Mouse (Mus musculus): ENCODE results near the gene Eral1.
"Not testable (repeated sequence)": the region's sequence is repeated elsewhere in the genome, so short reads cannot be mapped to it uniquely, and the experiment has no call there.

The Eral1 gene

DNA sequence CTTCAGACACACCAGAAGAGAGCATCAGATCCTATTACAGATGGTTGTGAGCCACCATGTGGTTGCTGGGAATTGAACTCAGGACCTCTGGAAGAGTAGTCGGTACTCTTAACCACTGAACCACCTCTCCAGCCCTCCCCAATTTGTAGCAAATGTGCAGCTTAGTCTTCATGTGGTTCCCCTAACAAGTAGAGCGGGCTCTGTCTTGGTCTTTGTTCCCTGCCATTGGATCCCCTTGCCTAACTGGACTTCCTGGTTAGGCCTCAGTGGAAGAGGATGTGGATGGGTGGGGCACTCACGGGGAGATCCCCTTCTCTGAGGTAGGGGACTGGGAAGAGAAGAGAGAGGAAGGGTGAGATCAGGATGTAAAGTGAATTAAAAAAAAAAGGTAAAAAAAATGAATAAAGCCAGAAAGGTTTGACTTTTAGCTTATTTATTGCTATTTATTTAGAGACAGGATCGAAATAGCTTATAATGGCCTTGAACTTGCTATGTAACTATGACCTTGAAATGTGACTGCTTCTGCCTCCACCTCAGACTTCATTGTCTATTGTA, 6.8 kb upstream of the Eral1 start:
- no peak for DNase-seq

DNA sequence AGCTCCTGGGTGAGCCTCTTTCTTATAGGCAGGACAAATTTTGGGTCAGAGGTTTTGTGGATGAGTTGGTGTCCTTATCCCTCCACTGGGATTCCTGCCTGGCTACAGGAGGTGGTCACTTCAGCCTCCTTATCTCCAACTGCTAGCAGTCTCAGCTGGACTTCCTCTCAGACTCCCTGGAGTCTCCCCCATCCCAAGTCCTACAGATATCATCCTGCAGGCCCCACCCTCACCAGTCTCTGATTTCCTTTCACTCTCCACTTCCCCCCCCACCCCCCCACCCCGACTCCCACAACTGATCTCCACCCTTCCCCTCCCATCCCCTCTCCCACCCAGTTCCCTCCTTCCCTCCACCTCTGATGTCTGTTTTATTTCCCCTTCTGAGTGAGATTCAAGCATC, 3.4 kb upstream of the Eral1 start:
- no peak for DNase-seq

DNA sequence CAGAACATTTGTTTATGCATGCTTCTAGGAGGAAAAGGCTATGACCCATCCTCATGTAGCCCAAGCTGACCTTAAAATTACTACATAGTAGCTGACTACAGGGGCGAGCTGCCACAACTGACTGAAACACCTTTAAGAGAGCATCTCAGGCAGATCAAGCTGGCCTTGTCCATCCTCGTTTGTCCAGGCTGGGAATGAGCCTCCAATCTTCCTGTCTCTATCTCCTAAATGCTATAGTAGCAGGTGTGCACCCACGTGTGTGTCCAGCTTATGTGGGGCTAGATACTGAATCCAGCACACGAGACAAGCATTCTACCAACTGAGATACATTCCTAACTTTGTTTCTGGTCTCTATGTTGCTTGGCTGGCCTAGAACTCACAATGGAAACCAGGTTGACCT, 5.5 kb downstream of the Eral1 start:
- no peak for DNase-seq

DNA sequence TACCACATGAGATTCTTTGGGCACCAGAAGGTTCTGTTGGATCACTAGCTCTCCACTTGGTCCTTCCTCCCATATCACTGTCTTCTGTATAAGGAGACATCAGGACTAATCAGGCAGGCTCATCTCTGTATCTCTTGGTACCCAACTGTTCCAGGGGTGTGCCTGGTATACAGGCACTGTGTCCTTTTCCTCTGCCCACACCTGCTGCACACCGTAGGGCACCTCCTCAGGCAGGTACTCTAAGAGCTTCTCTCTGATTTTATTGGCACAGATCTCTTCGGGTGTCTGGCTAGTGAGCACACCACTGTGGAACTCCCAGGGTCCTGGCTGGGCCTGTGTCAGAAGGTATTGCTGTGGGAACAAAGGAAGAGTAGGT, 5.9 kb downstream of the Eral1 start:
- DNase-seq: no peak

DNA sequence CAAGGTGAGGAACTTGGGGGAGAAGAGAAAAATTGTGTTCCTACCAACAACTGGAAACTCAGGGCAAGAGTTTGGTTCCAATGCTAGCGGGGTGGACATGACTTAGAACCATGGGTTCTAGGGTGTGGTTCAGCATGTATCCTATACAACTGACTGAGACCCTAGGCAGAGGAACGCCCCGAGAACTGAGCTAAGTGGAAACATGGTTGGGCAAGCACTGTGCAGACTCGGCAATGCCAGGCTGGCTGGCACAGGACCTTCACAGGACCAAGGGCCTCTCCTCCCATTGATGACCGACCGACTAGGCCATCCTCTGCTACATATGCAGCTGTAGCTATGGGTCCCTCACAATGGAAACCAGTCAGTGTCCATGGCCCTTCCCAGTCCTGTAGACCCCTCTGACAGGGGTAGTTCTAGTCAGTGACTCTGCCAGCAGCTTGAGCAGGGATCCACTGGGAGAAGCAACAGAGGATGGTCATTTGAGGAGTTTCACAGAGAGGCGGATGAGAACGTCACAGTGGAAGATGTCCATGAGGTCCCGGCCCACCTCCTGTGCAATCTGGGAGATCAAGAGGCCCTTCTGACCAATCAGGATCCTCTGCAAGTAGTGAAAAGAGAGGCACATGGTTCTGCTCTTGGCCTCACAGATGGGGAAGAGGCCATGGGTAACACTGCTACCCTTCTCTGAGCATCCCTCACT, 6.5 kb downstream of the Eral1 start:
- no peak for DNase-seq

DNA sequence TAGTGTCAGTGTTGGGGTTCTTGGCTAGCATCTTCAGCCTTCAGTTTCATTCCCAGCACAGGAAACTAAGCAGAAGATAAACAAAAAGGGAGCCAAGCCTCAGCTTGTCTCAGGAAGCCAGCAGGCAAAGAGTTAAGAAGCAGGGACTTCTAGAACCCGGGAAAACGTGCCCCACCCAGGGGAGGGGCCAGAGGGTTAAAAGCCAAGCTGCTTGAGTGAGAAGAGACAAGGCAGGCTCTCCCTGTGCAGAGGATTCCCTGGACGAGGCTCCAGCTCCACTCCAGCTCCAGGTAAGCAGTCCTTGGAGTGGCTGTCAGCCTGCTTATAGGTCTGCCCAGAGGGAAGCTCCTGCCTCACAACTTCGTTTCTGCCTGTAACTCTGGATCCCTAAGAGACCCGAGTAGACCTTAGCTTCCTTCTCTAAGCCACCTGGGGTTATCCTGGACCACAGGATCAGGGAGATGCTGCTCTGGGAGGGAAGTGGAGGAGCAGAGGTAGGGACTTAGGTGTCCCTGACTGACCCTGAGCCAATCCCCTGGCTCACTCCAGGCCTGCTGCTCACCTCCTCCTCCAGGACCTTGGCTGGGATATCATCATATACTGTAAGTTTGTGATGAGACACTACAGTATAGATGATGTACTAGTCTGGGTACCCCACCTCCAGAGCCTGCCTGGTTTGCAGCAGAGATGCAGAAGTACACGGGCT, 7.6 kb downstream of the Eral1 start:
- DNase-seq: no peak

DNA sequence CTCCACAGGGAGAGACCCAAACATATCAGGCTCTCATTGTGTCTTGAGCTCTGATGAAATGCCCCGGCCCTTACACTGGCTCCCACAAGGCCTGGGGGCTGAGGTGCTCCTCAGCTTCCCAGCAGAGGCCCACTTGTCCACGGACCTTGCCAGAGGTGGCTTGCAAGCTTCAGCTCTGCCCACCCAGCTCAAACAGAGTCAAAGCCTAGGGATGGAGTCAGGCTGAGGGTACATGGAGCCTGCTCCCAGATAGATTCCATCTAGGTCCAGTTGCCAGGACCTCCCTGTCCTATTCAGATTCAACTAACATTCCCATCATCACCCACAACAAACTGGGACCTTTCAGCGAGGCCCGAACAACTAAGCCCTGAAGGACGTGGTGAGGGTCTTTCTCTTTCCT, 8.2 kb downstream of the Eral1 start:
- no peak for DNase-seq

DNA sequence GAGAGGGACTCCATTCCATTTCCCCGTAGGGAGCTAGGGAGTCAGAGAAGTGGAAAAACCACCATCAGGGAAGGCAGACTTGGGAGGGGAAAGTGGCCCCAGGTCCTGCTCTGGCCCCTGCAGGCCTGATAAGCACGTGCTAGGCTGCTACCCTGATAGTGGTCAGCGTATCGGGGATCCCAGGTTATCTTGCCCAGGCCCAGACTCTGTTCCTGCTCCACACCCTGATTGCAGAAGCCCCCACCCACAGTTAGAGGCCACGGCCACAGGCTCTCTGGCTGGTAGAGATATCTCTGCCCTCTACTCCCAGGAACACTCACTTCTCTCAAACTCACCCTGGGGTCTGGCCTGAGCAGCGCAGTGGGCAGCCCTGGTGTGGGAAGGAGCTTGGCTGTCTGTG, 10.5 kb downstream of the Eral1 start:
- no peak for DNase-seq

DNA sequence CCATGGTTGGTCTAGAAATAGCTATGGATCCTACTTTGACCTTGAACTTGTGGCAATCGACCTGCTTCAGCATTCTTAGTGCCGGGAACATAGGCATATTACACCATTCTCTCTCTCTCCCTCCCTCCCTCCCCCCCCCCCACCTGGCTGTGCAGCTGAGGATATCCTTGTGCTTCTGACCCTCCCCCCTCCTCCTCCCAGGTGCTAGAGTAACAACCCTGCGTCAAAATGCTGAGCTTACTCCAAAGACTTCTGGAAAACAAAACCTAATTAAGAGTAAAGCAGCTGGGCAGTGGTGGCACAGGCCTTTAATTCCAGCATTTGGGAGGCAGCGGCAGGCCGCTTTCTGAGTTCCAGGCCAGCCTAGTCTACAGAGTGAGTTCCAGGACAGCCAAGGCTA, 11.1 kb downstream of the Eral1 start:
- no peak for DNase-seq

DNA sequence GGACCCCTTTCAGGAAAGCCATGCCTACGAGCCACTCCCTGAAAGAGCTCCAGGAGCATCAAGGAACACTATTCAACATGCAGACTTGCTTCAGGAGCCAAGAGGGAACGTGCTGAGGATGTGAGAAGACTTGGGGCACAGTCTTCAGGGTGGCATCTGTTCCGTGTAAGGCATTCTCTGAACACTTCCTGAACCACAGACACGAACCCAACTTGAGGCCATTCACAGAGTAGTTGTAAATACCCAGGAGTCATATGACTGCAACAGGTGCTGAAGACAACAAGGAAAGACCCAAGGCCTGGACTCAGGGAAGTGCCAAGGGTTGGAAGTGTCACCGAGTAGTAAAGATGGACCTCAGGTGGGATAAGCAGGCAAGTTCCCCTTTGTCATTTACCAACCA, 12.6 kb downstream of the Eral1 start:
- no peak for DNase-seq

DNA sequence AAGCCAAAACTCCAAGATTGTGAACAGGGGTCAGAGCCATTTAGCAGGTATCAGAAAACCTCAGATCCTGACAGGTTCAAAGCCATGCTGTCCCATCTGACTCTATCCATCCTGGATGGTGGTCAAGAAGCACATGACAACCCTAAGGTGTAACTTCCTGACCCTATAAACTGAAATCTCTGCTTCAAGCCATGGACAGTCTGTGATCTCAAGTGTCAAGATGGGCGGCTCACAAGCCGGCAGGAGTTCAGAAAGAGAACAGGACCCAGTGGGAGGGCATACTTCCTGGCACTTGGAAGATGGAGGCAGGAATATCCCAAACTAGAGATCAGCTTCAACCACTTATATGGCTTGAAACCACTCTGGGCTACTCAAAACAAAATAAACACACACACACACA, 13.5 kb downstream of the Eral1 start:
- DNase-seq: no peak

DNA sequence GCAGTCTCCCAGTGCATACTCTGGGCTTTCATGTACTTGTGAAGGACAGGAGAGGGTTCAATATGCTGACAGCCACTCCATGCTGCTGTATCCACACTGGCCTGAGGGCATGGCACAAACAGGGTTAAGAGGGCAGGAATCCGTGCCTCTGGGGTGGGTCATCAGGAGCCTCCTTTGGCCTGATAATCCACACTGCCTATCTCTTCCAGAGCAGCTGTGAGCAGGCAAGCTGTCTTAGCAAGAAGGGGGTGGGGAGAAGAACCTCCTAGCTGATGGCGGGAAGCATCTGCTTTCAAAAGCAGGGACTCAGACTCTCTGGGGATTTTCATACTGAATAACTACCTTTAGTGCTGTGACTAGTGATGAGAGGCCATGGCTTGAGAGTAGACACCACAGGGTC, 14.3 kb downstream of the Eral1 start:
- no peak for DNase-seq

DNA sequence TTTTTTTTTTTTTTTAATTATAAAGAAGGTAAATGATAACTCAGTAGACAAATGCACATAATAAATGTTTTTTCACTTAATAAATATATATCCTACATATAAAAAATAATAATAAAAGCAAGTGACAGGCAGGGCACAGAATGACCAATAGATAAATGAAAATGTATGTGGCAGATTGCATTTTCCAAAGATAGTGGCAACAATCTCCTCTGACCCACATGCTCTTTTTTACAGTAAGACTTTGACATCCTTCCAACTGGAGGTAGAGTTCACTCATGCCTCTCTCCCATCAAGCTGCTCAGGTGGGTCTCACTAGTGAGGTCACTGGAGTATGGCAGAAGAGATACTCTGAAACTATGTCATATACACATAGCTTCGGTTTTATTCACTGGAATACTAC, 17.6 kb downstream of the Eral1 start:
- no peak for DNase-seq

DNA sequence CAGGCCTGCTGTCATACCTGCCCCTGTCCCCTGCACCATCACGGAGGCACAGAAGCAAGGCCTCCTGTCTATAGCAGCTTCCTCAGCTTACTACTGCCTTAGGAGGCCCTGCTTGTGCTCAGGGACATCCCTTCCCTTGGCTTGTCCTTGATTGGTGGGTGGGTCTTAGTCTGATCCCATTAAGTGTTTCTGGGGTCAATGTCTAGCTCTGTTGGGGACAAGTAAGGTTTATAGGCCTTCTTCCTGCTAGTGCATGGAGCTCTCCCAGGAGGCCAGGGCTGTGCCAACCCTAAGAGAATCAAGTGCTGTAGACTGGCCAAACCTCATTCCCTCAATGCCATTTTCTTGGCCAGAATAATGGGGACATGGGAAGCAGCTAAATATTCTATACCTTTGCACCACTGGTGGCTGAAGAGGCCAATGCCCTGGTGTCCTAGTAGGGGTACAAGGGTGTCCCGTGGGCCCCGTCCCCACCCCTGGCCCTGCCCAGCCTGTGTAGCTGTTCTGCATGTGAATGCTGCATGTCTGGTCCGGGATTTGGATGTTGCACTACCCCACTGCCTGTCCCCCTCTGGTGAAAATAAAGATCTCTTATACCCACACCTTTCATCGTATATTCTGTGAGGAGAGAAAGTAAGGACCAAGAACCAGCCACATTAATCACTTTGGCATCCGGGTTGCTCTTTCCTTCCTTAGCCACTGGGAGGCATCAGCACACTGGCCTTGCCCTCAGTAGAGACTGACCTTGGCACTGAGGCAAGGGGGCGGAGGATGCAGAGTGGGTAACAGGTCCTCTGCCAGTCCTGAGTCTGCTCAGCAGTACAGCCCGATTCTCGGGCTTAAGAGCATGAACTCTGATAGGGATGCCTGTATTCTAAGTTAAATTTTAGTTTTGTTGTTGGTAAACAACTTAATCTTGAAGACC, 20.1 kb downstream of the Eral1 start:
- peak; percentile 82 to 90 for DNase-seq

DNA sequence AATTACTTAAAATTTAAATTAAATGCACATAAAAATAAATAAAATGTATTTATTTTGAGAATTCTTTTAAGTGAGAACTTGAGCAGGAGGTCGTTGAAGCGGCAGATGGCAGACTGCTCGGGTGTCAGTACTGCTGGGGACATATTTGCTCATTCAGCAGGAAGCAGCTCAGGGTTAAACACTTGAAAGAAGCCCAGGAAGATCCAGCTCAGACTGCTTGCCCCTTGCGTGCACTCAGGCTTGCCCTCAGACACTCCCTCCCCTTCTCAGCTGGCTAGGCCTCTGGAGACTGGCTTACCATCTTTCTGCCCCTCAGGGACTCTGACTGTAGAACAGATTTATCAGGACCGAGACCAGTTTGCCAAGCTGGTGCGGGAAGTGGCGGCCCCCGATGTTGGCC, 23.2 kb downstream of the Eral1 start:
- no peak for DNase-seq

DNA sequence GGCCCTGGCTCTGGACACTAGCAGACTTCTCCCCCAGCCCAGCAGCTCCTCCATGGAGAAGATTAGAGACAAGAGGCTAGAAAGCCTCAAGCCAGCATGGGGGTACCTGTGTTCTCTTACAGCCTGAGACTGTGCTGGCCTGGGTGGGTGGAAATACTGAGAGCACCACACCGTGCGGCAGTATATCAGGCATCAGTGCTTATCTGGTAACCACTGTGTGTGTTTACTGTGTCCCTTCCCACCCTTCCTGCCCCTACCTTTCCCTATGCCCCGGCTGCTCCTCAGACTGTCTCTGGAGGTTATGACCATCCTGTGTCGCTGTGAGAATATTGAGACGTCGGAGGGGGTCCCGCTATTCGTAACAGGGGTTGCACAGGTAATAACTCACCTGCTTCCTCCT, 27.1 kb downstream of the Eral1 start:
- no peak for DNase-seq

DNA sequence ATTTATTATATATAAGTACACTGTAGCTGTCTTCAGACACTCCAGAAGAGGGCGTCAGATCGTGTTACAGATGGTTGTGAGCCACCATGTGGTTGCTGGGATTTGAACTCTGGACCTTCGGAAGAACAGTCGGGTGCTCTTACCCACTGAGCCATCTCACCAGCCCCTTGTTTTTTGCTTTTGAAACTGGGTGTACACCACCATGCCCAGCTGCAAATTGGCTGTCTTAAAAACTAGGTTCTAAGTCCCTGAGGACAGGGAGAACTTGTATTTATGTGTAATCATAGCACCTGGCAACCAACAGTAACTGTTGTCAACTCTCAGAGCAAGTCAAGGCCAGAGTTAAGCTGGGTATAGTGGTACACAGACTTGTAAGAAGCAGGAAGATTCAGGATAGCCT, 31.5 kb downstream of the Eral1 start:
- DNase-seq: not testable (repeated sequence)

DNA sequence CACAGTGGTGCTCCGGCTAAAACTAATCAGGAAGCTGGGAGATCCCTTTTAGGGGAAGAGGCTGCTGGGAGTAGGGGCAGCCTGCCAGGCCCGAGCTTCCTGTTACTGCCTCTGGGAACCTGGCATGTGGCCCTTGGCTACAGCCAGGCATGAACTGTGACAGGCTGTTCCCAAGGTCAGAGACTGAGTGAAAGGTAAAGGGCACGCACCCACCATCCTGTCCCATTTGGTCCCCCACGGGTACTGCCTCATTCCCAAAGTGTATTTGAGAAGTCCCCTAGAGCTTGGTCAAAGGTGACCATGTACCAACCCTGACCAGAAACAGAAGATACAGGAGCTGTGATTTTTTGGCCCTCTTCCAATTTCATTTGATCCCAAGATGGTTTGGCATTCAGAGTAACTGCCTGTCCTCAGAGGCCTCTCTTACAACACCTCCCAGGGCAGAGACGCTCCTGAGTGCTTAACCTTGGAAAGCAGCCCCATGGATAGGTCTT, 35.4 kb downstream of the Eral1 start:
- DNase-seq: peak; percentile 94 to 96

DNA sequence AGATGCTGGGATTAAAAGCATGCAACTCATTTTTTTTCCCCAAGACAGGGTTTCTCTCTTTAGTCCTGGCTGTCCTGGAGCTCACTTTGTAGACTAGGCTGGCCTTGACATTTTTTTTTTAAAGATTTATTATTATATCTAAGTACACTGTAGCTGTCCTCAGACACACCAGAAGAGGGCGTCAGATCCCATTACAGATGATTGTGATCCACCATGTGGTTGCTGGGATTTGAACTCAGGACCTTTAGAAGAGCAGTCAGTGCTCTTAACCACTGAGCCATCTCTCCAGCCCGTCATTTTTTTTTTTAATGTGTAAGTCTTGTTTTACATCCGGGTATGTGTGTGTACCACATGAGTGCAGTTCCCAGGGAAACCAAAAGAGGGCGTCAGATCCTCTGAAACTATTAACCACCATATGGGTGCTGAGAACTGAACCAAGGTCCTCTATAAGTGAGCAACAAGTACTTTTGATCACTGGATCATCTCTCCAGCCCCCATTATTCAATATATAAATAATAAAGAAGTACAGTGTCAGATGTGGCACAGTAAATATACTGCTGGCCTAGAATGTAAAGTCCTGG, 37.8 kb downstream of the Eral1 start:
- DNase-seq: peak in 1 of 2 experiments; percentile 28

DNA sequence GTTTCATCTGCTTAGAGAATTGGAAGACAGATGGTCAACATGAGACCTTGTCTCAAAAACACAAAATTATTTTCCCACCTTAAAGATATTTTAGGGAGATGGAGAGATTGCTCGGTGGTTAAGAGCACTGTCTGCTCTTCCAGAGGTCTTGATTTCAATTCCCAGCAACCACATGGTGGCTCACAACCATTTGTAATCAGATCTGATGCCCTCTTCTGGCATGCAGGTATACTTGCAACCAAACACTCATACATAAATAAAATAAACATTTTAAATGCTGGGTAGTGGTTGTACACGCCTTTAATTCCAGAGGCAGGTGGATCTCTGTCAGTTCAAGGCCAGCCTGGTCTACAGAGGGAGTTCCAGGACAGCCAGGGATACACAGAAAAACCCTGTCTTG, 39.3 kb downstream of the Eral1 start:
- DNase-seq: no peak

DNA sequence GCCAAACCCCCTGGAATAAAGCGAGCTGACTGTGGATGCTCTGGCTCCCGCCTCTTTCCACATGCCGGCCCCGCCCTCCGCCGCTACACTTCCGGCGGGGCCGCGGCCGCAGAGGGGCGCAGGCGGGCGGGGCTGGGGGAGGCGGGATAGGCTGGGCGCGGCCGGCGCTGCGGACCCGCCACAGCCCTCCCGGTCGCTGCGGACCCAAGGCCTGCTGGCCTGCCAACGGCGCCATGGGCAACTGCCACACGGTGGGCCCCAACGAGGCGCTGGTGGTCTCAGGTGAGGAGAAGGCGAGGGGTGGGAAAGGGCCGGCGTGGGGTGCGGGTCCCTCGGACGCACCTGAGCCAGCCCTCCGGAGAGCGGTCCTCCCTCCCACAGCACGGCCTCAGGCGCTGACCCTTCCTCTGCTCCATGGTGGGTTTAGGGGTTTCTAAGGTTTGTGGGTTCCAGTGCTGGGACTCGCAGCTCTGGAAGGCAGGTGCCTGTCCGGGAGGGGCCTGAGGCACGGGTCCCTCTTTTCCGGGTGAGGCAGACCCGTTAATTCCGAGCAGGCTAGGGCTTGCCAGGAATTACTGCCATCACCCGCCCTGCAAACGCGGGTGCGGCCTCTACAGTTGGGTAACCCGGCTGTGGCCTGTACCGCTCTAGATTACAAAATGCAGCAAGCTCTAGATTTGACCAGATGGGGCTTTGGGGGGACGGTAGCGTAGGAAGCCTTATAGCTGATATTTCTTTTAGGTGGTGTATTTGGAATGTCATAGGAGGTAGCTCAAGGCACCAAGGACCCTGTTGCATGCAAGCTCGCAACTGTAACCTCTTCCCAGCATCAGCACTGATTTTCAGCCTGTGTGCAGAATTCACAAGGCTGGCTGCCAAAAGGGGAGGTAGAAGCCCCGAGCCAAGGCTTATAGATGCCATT, 42.1 kb downstream of the Eral1 start, which contains the start of gene Flot2:
Gene Flot2, plus strand, starts transcription at position 101 of the 922 bp plus-strand sequence.
- peak; percentile 74 to 78 for DNase-seq

DNA sequence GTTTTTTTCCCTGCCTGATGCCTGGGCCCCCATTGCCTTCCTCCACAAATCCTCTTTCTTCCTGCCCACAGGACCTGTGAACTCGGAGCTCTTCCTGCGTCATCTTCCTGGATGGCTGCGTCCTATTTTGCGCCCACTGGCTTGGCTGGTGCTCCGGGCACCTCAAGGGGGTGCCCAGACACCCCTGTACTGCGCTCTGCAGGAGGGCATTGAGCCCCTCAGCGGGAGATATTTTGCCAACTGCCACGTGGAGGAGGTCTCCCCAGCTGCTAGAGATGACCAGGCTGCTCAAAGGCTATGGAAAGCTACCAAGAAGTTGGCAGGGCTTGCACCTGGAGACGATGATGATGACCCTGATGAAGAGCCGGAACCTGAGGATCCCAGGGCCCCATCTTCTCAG, 43.4 kb downstream of the Eral1 start:
- no peak for DNase-seq

Data from cerebellum, postnatal 14 days (tissue).